Mouse (Mus musculus) heart, embryonic 11.5 days (tissue): ENCODE data around the gene Fah. TPM values are rescaled to one million over a fixed set of nuclear protein-coding genes. Genes with fewer than 3 reads are reported as not detected.
A peak's percentile ranks its signal among the peaks of the same experiment; 100 is the strongest.

Experiments used
- ATAC-seq: fragments of 200-750 bp; cut with Nextera tagmentation; replicated peaks from 2 replicates; pipeline ENCODE4 v1.8.0; 2017; ENCODE audit warnings: moderate library complexity; ENCODE audit not compliant: insufficient number of reproducible peaks, low FRiP score, low TSS enrichment
- H3K27ac ChIP-seq: fragments of 300-500 bp; sonication (generic); 2 replicates; pipeline ENCODE4 v1.5.1; 2014; ENCODE audit warnings: mild to moderate bottlenecking, low read depth, low read length
- H3K27me3 ChIP-seq: fragments of 300-500 bp; sonication (generic); 2 replicates; pipeline ENCODE4 v1.6.1; 2014; ENCODE audit warnings: mild to moderate bottlenecking, low read length, mixed read lengths; ENCODE audit not compliant: control insufficient read depth, insufficient read depth
- H3K36me3 ChIP-seq: fragments of 300-500 bp; sonication (generic); 2 replicates; pipeline ENCODE4 v1.6.1; 2014; ENCODE audit warnings: mild to moderate bottlenecking, low read length, moderate library complexity, mixed read lengths; ENCODE audit not compliant: control insufficient read depth, insufficient read depth
- H3K4me1 ChIP-seq: fragments of 300-500 bp; sonication (generic); 2 replicates; pipeline ENCODE4 v1.6.1; 2014; ENCODE audit warnings: low read length; ENCODE audit not compliant: control insufficient read depth, insufficient read depth
- H3K4me2 ChIP-seq: fragments of 300-500 bp; sonication (generic); 2 replicates; pipeline ENCODE4 v1.6.1; 2014; ENCODE audit warnings: mild to moderate bottlenecking, moderate library complexity
- H3K4me3 ChIP-seq: fragments of 300-500 bp; sonication (generic); 2 replicates; pipeline ENCODE4 v1.5.1; 2014; ENCODE audit warnings: low read depth, low read length
- H3K9ac ChIP-seq: fragments of 300-500 bp; sonication (generic); 2 replicates; pipeline ENCODE4 v1.6.1; 2014; ENCODE audit warnings: mild to moderate bottlenecking, low read depth, low read length, moderate library complexity
- H3K9me3 ChIP-seq: fragments of 300-500 bp; sonication (generic); replicated peaks from 2 replicates; pipeline ENCODE4 v1.6.1; 2016; ENCODE audit warnings: low read length; ENCODE audit not compliant: control insufficient read depth
- WGBS: fragments of 180-500 bp; shearing (Covaris S2); extraction: QIAGEN DNeasy Blood & Tissue Kit; methylation state at CpG from one replicate; pipeline ENCODE4 v1.1.7; 2014; ENCODE audit not compliant: insufficient replicate concordance; 5-methylcytosine and 5-hydroxymethylcytosine counted together
- polyA plus RNA-seq: library from polyadenylated mRNA; unstranded; fragments of >200 nt; fragmentation: Nextera tagmentation; extraction: Ambion mirVana; gene quantifications from 2 replicates; pipeline ENCODE4 v1.2.1, GENCODE M21; 2014

Fah gene
- polyA plus RNA-seq, 1 experiment from 2014 or later = 11.2 TPM

DNA sequence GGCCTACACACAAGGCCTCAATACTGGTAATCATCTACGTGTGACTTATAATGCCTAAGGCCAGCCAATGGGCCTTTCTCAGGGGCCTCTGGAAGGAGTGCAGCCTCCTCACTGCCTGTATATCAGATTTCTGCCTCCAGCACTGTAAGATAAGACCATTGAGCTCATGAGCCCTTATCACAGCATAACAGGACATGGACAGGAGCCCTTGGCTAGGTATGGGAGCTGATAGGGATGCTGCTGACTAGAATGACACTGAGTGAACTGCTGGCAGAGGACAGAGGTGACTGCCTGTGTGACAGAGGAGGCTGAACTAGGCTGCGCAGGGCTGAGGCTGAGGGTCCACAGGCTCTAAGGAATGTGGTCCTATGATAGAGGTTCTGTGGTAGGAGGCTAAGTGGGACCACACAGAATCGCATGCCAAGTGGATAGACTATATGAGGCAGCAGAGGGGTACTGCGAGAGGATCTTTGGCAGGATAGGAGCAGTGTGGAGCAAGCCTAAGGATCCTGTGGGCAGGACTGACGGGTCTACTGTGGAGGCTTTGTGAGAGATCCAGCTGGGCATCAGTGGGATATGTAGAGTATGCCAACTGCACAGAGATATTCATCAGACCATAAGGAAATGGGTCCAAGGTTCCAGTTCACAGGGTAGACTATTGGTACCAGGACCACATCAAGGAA, 19.3 kb downstream of the Fah start:
- no peaks in the 10 kb centered on the region for H3K36me3 ChIP-seq
- H3K4me1 ChIP-seq = no peaks in the 10 kb centered on the region; the same call in 1 of the 2 replicates
- no peak overlapping the region for H3K27ac ChIP-seq
- H3K4me2 ChIP-seq = no peak overlapping the region
- no peak overlapping the region for H3K9ac ChIP-seq
- H3K27me3 ChIP-seq = no peaks in the 10 kb centered on the region
- 73% methylated on average over 5 of the region's 5 CpGs for WGBS
- no peaks in the 10 kb centered on the region for H3K9me3 ChIP-seq
- H3K4me3 ChIP-seq = no peak overlapping the region
- ATAC-seq = peak; percentile 86

DNA sequence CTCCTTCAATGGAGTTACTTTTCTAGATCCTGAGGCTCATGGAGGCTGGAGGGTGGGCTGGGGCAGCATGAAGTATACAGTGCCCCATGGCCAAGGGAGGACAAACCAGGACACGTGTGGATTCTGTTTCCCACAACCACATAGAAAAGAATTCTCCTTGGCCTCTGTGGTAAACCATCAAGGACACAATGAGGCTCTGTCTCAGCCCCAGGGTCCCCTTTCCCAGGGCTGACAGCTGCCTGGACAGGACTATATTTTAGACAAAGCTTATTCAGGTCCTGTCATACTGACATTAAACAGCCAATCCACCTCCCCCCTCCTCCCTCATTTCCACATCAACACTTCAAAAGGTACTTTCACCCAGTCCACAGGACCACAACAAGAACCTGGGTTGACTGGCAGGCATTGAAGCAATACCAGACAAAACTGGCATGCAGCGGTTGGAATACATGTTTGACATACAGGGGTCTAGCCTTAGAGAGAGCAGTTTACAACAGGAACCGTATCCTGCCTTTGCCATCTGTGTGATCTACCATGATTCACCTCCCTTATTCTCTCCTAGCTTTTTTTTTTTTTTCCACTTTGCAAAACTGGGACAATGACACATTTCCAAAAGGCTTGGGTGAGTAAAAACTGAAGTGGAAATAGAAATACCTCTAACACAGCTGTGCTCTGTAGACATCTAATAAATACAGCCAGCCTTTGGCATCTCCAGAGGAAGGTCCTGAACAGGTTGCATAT, 20.0 kb downstream of the Fah start:
- Histone ChIP-seq H3K9ac (no peak overlapping the region), H3K36me3 (no peaks in the 10 kb centered on the region), H3K4me2 (no peak overlapping the region), H3K27ac (no peak overlapping the region), H3K27me3 (no peaks in the 10 kb centered on the region), H3K9me3 (no peaks in the 10 kb centered on the region), H3K4me1 (no peaks in the 10 kb centered on the region; the same call in 1 of the 2 replicates), H3K4me3 (no peak overlapping the region)
- 76% methylated on average over 3 of the region's 3 CpGs for WGBS
- no peak for ATAC-seq

DNA sequence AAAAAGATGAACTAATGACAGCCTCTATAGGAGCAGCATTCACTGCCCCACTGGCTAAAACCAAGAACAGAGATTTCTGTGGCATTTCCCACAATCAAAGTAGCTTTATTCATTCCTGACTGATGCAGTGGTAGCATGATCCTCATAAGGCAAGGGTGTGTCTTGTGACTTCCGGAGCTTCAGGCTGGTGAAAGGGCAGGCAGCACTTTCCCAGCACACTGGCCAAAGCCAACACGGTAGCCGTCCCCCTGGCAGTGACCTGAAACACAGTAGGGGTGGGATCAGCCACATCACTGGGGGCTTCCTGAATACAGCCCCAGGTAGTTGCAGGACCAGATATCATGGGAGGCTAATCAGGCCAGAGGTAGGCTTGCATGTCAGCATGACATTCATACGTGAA, 21.4 kb downstream of the Fah start:
- Histone ChIP-seq H3K4me1 (no peaks in the 10 kb centered on the region; the same call in 1 of the 2 replicates), H3K9me3 (no peaks in the 10 kb centered on the region), H3K4me3 (no peak overlapping the region), H3K27ac (no peak overlapping the region), H3K36me3 (no peaks in the 10 kb centered on the region), H3K9ac (no peak overlapping the region), H3K4me2 (no peak overlapping the region), H3K27me3 (no peaks in the 10 kb centered on the region)
- 85% methylated on average over 4 of the region's 4 CpGs for WGBS
- ATAC-seq = no peak

DNA sequence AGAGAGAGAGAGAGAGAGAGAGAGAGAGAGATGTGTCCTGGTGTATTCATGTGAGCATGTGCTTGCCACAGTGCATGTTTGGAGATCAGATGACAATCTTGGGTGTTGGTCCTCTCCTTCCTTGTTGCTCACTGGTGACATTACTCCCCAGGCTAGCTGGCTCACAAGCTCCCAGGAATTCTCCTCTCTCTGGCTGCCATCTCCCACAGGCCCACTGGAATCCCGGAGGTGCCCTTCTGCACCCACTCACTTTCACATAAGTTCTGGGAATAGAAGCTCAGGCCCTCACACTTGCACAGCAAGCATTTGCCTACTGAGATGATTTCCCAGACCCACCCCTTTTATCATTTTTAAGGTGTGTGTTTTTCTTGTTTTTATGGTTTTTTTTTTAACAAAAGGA, 26.8 kb downstream of the Fah start:
- Histone ChIP-seq H3K4me1 (no peaks in the 10 kb centered on the region), H3K27ac (no peak overlapping the region), H3K27me3 (no peaks in the 10 kb centered on the region), H3K9me3 (no peaks in the 10 kb centered on the region), H3K4me3 (no peak overlapping the region), H3K9ac (no peak overlapping the region), H3K36me3 (no peaks in the 10 kb centered on the region), H3K4me2 (no peak overlapping the region)
- no peak for ATAC-seq
- 63% methylated on average over 1 of the region's 1 CpGs for WGBS

DNA sequence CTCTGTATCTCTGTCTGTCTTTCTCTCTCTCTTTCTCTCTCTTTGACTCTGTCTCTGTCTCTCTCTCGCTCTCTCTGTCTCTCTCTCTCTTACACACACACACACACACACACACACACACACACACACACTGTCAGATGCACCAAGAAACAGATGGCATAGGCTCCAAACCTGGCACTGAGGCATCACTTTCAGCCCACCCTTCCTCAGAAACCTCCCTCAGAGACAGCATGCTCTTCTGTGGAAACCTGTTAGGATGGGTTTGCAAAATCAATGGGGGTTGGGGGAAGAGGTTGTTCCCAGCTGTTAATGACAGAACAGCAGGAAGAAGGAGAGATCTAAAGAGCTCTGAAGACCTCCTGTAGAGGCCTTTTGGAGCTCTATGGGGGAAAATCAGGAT, 27.7 kb downstream of the Fah start:
- Histone ChIP-seq H3K4me2 (no peak overlapping the region), H3K4me1 (no peaks in the 10 kb centered on the region), H3K27me3 (no peaks in the 10 kb centered on the region), H3K9me3 (no peaks in the 10 kb centered on the region), H3K9ac (no peak overlapping the region), H3K36me3 (no peaks in the 10 kb centered on the region), H3K4me3 (no peak overlapping the region), H3K27ac (no peak overlapping the region)
- ATAC-seq = no peak
- WGBS = 67% methylated on average over 1 of the region's 1 CpGs

DNA sequence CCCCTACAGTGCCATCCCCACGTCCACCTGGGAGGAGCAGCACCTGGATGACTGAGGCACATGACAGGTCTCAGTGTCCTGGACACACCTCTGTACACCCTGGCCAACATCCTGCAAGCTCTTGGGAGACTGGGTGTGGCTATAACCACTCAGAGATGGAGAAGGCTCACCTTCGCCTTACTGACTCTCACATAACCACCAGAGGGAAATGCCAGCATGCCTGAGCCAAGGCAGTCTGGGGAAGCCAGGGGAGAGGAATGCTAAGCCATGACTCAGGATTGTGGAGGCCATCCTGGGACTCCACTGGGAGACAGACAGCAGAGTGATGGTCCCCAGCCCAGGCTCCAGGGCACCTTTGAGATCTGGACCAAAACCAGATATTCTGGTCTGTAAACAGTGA, 29.5 kb downstream of the Fah start:
- Histone ChIP-seq H3K9me3 (no peaks in the 10 kb centered on the region), H3K27me3 (no peaks in the 10 kb centered on the region), H3K4me2 (no peak overlapping the region), H3K36me3 (no peaks in the 10 kb centered on the region), H3K27ac (no peak overlapping the region), H3K9ac (no peak overlapping the region), H3K4me3 (no peak overlapping the region), H3K4me1 (no peaks in the 10 kb centered on the region)
- 81% methylated on average over 2 of the region's 2 CpGs for WGBS
- no peak; the same call in 1 of the 2 replicates for ATAC-seq

DNA sequence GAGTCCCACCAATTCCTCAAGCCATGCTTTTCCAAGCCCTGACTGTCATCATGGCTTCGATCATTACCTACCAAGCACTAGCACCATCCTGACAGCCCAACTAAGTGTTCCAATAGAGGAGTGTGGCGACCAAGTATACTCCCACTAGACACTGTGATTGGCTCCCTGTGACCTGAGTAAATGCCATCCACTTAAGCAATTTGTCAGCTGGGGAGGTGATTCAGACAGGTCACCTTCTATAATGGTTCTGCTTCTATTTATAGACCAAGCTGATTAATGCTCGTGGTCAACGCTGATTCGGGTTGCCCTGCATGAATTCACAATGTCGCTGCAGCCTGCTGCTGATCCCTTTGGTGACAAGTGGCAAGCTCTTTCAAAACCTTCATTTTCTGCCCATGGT, 40.3 kb downstream of the Fah start:
- Histone ChIP-seq H3K4me2 (no peak overlapping the region), H3K9ac (no peak overlapping the region), H3K4me1 (peaks cover 2% of the 10 kb centered on the region), H3K9me3 (no peaks in the 10 kb centered on the region), H3K4me3 (no peak overlapping the region), H3K27me3 (no peaks in the 10 kb centered on the region), H3K27ac (peak overlapping the region; percentile 54), H3K36me3 (no peaks in the 10 kb centered on the region)
- peak; percentile 80 for ATAC-seq
- WGBS = 43% methylated on average over 6 of the region's 6 CpGs

DNA sequence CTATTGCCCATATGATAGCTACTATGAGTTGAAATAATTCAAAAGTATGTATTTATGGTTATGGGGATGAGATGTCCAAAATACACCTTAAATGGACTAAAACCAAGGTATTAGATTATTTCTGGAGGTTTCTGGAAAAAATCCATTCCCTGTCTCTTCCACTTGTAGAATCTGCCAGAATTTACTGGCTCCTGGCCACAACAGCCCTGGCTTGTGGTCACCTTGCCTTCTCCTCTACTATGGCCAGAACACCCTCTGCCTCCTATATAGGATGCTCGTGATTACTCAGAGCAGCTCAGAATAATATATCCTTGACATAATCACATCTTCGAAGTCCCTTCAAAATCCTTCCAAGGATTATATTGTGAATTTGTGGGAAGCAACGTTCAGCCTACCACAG, 42.3 kb downstream of the Fah start:
- H3K36me3 ChIP-seq = no peaks in the 10 kb centered on the region
- H3K27me3 ChIP-seq = no peaks in the 10 kb centered on the region
- no peak overlapping the region for H3K4me2 ChIP-seq
- no peak overlapping the region for H3K27ac ChIP-seq
- H3K4me3 ChIP-seq = no peak overlapping the region
- WGBS = 79% methylated on average over 3 of the region's 3 CpGs
- peaks cover 2% of the 10 kb centered on the region for H3K4me1 ChIP-seq
- no peak for ATAC-seq
- H3K9me3 ChIP-seq = no peaks in the 10 kb centered on the region
- no peak overlapping the region for H3K9ac ChIP-seq

DNA sequence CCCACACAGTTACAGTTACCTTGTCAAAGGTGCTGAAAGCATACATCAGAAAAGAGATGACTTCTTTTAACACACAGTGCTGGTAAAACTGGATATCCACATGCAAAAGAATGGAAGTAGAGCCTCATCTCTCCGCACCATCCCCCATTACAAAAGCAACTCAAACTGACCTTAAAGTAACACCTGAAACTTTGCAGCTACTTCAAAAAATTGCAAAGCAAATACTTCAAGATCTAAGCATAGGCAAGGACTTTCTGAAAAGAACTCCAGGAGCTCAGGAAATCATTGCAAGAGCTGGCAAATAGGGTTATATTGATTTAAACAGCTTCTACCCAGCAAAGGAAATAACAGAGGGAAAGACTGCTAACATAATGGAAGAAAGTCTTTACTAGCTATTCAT, 46.0 kb downstream of the Fah start:
- Histone ChIP-seq H3K9me3 (no peaks in the 10 kb centered on the region), H3K27me3 (no peaks in the 10 kb centered on the region), H3K4me1 (no peaks in the 10 kb centered on the region), H3K9ac (no peak overlapping the region), H3K36me3 (no peaks in the 10 kb centered on the region), H3K27ac (no peak overlapping the region), H3K4me2 (no peak overlapping the region), H3K4me3 (no peak overlapping the region)
- WGBS = 88% methylated on average over 1 of the region's 1 CpGs
- ATAC-seq = no peak
